In the genomic region with DNA sequence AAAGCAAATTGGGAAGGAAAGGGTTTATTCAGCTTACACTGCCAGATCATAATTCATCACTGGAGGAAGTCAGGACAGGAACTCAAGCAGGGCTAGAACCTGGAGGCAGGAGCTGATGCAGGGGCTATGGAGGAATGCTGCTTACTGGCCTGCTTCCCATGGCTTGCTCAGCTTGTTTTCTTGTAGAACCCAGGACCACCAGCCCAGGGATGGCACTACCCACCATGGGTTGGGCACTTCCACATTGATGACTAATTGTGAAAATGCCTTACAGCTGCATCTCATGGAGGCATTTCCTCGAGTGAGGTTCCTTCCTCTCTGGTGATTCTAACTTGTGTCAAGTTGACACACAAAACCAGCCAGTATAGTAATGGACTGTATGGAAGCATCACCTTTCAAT, we compare ENCODE assay signal across 31 mouse cellular contexts. TPM values are rescaled to one million over a fixed set of nuclear protein-coding genes. Genes with fewer than 3 reads are reported as not detected.
"Had no signal": no experiment of that assay in that cellular context is flagged by ENCODE, and none has a peak within 500 bp of the region (broad histone marks: within the 10 kb centered on the region; RNA-seq: fewer than 3 reads in every experiment).

No protein-coding gene starts in this region.

- DNase-seq: left cerebral cortex, postnatal 4 days; liver; liver, embryonic 13.5 days; liver, postnatal 0 days; lung, adult 18-20 months; lung, adult 2 months; lung, embryonic 14.5 days; lung, postnatal 10 days; lung, postnatal 14 days; lung, postnatal 36 days; lung, postnatal 4 days; midbrain, embryonic 14.5 days had no signal

- H3K9ac ChIP-seq: limb, embryonic 12.5 days; limb, embryonic 13.5 days; limb, embryonic 15.5 days; liver, embryonic 12.5 days; liver, embryonic 13.5 days; liver, embryonic 14.5 days; liver, embryonic 15.5 days; liver, postnatal 0 days; lung, embryonic 14.5 days; lung, embryonic 15.5 days; midbrain, embryonic 12.5 days; midbrain, embryonic 13.5 days; midbrain, embryonic 15.5 days; neural tube, embryonic 12.5 days had no signal

- H3K4me3 ChIP-seq: limb, embryonic 10.5 days; limb, embryonic 12.5 days; limb, embryonic 13.5 days; limb, embryonic 15.5 days; liver, embryonic 12.5 days; liver, embryonic 13.5 days; liver, embryonic 15.5 days; lung, embryonic 15.5 days; megakaryocyte, embryonic 14.5 days; midbrain, embryonic 10.5 days; midbrain, embryonic 12.5 days; midbrain, embryonic 13.5 days; midbrain, embryonic 15.5 days; myocyte; neural tube, embryonic 12.5 days had no signal

- H3K36me3 ChIP-seq: limb, embryonic 15.5 days; midbrain, embryonic 15.5 days; neural tube, embryonic 12.5 days had no signal

- H3K27me3 ChIP-seq: limb, embryonic 12.5 days; limb, embryonic 13.5 days; limb, embryonic 15.5 days; liver, embryonic 12.5 days; liver, embryonic 13.5 days; liver, embryonic 15.5 days; lung, embryonic 15.5 days; megakaryocyte, embryonic 14.5 days; midbrain, embryonic 12.5 days; midbrain, embryonic 13.5 days; midbrain, embryonic 15.5 days; neural tube, embryonic 12.5 days had no signal

- H3K27ac ChIP-seq: limb, embryonic 10.5 days; limb, embryonic 12.5 days; limb, embryonic 13.5 days; limb, embryonic 15.5 days; liver, embryonic 12.5 days; liver, embryonic 13.5 days; liver, embryonic 14.5 days; liver, embryonic 15.5 days; lung, embryonic 15.5 days; midbrain, embryonic 10.5 days; midbrain, embryonic 12.5 days; midbrain, embryonic 13.5 days; midbrain, embryonic 15.5 days; neural tube, embryonic 12.5 days had no signal

RNA-seq across cellular contexts. Expression of a gene that starts 23.4 kb away (rescaled TPM):
- total RNA-seq: megakaryocyte progenitor cell, adult 5-6 weeks; megakaryocyte, adult 5-6 weeks; megakaryocyte-erythroid progenitor cell, adult 5-6 weeks; monocyte, adult 5-6 weeks had no signal
- polyA plus RNA-seq: liver, postnatal 0 days had no signal
